Mouse (Mus musculus) layer of hippocampus, postnatal 14 days (tissue): Measurements from ENCODE around the gene Hmx1. TPM values are rescaled to one million over a fixed set of nuclear protein-coding genes. Genes with fewer than 3 reads are reported as not detected.

Experiments
- total RNA-seq, 2 experiments: library from RNA; stranded (reverse); gene quantifications; 2 replicates each; pipeline ENCODE4 v1.2.3; 2021

The Hmx1 gene
- total RNA-seq, 2 experiments from 2014 or later: not detected

Other genes starting within 250 kb of the Hmx1 start
- 10 to 100 TPM; 17.3 to 18.8 TPM for gene Adra2c, start 110.8 kb upstream of the Hmx1 start, total RNA-seq
- gene Cpz, start 136.6 kb downstream of the Hmx1 start, total RNA-seq: 1 to 10 TPM in 1 of 2 experiments, under 1 TPM in 1; 0.43 to 1.3 TPM
- gene Trmt44, start 186.0 kb downstream of the Hmx1 start, total RNA-seq: 1 to 10 TPM; 7.8 to 8.9 TPM
- 10 to 100 TPM; 25.7 to 30.2 TPM for gene Acox3, start 193.9 kb downstream of the Hmx1 start, total RNA-seq